Mouse (Mus musculus): ENCODE measurements at regions not wholly inside any gene's neighbourhood (a gene's known extent, or its start where the extent isn't known, plus 50 kb on each side); places are given as distances from the start of the nearest gene placed in this dataset.

DNA sequence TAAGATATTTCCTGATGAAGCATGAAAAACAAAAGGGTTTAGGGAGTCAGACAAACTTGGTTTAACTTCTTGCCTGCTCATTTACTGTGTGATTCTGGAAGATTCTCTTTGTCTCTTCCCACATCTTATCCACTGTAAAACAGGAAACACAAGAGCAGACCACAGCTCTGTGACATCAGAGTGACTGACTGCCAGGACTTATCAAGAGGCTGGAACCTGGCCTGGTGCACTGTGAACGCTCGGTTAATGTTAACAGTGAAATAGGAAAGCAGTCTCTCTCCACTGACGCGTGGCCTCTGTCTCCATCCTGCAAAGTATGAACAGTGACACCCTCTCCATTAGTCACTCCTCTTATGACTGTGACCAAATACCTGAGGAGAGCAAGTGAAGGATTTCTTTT lies 73.1 kb upstream of the Noct start:
- DNase-seq = no peak

DNA sequence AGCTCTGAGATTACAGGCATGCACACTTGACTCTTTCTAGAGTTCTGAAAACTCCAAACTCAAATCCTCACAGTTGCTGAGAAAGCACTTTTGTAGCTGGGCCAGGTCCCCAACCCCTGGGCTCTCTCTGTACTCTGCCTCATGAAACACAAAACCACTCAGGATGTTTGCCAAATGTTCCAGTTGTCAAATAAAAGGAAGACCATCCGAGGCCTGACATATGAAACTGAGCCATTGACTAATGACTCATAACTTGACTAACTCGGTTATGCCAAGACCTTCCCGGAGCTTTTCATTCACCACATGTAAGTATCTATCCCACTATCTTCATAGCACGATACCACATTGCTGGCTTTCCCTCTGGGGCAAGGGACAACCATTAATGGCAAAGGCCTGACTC lies 68.6 kb upstream of the Noct start:
- no peak for DNase-seq

DNA sequence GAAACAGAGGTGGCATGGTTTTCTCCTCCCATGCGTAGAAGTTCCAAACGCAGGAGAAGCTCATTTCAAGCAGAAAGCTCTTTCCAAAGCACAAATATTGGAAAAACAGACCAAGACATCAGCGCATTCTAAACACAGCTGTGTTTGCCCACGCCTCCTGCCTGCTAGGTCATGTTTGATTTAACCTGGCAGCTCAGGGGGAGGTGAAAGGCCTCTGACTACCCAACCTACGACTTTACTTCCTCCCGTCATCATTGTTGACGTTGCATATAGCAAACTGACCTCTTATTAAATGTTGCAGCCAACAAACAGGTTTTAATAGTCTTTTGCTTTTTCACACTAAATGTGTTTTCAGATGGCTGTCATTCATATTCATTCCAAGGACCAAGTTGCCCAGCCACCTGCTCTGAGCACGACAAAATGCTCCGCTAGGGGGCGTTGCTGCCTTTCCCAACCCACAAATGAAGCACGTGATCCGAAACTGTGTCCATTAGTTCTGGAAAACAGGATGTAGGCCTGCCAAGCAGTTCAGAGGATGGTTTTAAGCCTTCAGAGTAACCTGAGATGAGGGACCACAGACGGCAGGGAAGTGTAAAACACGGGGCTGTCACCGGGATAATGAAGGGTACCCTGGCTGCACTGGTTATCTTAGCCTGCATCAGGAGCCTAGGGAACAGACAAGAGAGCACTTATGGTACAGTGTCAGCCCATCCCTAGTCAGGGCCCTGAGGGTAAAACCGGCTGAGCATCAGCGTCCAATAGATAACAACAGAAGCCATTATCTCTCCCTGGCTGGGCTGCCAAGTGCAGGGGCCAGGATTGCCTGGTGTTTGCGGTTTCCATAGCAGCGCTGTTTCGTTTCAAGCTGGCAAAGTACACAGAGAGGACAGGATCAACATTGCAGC lies 67.6 kb upstream of the Noct start:
- no peak for DNase-seq

DNA sequence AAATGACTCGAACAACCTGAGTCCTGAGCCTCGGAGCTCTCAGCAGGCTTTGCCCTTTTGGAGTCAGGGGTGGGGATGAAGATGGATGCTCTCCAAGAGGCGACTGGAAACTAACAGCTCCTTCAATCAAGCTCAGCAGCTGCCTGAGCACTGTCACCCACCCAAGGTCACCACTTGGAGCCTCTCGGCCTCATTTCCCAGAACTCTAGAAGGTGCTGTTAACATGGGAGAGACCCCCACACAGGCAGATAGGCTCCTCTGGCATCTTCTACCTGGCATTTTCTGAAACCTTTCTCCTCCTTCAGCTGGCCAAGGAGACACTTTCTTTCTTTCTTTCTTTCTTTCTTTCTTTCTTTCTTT lies 67.0 kb upstream of the Noct start:
- no peak for DNase-seq

DNA sequence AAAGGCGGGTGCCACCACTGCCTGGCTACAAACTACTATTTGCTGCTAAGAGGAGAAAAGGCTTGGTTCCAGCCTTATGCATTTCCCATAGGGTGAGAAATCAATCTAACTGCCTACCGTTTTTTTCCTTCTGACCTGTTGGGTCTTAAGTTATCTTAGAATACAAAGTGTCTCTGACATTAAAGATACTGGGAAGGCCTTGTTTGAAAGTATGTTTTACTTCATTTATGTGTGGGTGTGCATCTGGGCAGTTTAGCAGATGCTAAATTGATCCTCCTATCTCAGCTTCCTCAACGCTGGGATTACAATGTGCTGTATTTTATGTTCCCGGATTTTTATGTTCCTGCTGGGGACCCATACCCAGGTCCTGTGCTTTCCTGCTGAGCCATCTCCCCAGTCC lies 65.8 kb upstream of the Noct start:
- DNase-seq = no peak

DNA sequence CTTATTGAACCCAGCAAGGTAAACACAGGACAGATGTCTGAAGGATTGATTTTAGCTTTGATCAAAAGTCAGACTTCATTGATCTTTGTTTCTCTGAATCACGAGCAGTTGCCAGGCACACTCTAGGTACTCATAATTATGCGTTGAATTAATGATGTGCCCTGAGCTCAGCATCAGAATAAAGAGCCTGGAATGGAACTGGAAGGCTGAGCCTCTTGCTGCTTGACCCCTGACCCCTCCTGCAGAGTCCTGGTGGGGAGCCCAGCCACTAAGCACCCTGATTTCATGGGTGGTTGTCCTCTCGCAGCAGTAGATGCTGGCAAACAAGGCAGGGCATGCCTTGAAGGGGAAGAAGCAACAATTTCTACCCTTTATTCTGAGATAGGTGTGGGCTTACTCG lies 64.9 kb upstream of the Noct start:
- DNase-seq = no peak

DNA sequence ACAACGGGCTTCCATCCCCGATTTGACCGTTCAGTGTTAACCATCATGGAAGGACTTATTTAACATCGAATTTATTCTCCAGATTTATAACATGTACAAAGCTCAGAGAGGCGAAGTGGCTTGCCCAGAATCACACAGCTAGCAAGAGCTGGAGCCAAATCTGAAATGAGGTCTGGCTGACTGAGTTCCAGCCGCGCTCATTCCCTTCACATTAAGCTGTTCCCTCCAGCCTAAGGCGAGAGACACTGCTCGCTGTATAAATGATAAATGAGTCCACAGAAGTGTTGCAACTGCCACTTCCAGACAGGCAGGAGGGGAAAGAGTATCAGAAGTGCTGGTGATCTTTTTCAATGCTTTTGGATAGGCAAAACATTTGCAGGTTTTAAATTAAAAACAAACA lies 64.4 kb upstream of the Noct start:
- no peak for DNase-seq

DNA sequence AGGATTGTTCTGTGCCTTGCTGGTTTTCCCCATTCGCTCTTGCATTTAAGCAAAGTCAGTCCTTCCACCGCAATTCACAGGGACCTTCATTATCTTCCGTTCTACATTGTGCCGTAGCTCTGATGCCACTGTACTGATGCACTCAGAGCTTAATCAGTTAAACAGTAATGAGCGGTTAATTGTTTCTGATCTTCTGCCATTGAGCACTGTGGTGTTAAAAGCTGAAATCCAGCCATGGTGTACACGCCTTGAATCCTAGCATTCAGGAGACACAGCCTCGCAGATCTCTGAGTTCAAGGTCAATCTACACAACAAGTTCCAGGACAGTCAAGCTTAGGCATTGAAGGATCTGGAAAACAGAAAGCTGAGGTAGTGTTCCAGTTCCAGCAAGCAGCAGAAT lies 63.6 kb upstream of the Noct start:
- DNase-seq = no peak

DNA sequence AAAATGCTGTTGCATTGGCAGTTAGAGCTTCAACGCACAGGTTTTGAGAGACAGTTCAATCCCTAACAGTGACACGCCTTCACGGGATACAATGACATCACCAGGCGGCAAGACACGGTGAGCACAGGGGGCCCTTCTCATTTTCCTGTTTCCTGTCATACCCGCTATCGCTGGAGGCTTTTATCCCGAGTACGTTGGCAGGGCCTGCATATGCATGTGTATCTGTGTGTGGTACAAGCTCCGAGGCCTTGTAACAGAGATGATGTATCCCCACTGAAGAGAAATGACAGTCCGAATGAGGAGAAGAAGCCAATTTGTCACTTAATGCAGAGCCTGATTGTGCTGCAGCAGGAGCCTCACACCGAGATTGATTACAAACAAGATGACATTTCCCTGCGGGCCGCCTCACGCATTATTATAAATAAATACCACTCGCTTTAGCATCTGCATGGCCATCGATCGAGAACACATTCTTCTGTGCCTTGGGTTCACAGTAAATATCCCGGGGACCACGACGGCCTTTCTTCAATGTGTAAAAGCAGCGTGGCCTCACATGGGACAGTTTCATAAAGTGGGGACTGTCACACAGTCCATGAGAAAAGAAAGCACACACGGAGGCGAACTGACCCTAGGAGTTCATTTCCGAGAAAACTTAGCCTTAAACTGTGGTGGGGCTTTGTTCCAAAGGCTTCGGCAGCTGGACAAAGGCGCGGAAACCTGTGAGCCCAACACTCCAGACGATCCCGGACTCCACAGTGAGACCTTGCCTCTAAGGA lies 54.9 kb upstream of the Noct start:
- peak; percentile 9 for DNase-seq

DNA sequence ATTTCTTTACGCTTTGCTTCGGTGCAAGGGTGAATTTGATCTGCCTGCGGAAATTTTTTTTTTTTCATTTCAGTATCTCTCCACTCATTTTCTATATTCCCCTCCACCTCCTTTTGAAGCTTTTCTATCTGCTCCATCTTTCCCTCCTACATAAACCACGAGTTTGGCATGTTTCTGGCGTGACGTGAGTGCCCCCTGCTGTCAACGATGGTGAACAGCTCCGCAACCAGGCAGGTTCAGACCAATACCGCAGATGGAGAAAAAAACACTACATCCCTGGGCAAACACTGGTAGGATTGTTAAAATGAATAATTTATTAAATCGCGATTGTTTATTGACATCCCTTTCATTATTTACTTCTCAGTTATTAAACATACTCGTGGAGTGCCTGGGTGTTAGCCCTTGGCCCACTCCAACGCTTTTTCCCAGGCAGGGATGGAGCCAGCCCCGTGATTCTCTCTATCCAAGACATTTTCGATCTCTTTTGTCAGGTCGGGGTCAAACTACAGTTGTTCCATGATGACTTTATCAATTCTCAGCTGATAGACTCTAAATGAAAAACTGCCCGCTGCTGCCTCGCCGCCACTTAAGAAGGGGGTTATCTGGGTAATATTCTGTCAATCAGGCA lies 53.9 kb upstream of the Noct start:
- peak; percentile 75 for DNase-seq
